Mouse (Mus musculus): ENCODE measurements around the gene Xk. TPM values are rescaled to one million over a fixed set of nuclear protein-coding genes. Genes with fewer than 3 reads are reported as not detected.
"Not testable (repeated sequence)": the region's sequence is repeated elsewhere in the genome, so short reads cannot be mapped to it uniquely, and the experiment has no call there.

Xk gene
- polyA plus RNA-seq, 1 experiment from 2014 or later: 0.56 TPM

GRCm38 (mm10) chrX:9273377-9274002 is 934 bp downstream of the Xk start:
- WGBS (ENCODE audit: missing documents): 66% methylated on average over 10 of the region's 12 CpGs
- Histone ChIP-seq H3K79me2 (ENCODE audit: inconsistent target) (no peaks in the 10 kb centered on the region), H3K4me3 (ENCODE audit: inconsistent target) (peak overlapping the region; percentile 10; the same call in 1 of the 2 replicates), H3K27ac (no peak overlapping the region), H3K36me3 (ENCODE audit: inconsistent target) (no peaks in the 10 kb centered on the region)

GRCm38 (mm10) chrX:9274321-9274720 is 1.8 kb downstream of the Xk start:
- Histone ChIP-seq H3K36me3 (ENCODE audit: inconsistent target) (no peaks in the 10 kb centered on the region), H3K79me2 (ENCODE audit: inconsistent target) (no peaks in the 10 kb centered on the region), H3K4me3 (ENCODE audit: inconsistent target) (no peak overlapping the region), H3K27ac (no peak overlapping the region)
- WGBS (ENCODE audit: missing documents): 66% methylated on average over 8 of the region's 8 CpGs

- WGBS (ENCODE audit: missing documents): no CpG with 5 or more reads among the region's 1 CpGs
- H3K27ac ChIP-seq; H3K4me3 ChIP-seq (ENCODE audit: inconsistent target); H3K36me3 ChIP-seq (ENCODE audit: inconsistent target); H3K79me2 ChIP-seq (ENCODE audit: inconsistent target): not testable (repeated sequence)
Observed at GRCm38 (mm10) chrX:9283464-9283863, 10.9 kb downstream of the Xk start, which contains the start of gene H2al1m. H2al1m (plus strand) TSS chrX:9283764.

GRCm38 (mm10) chrX:9293140-9293829 is 20.7 kb downstream of the Xk start:
- WGBS (ENCODE audit: missing documents): 92% methylated on average over 2 of the region's 4 CpGs
- not testable (repeated sequence) for H3K27ac ChIP-seq; H3K4me3 ChIP-seq (ENCODE audit: inconsistent target); H3K36me3 ChIP-seq (ENCODE audit: inconsistent target); H3K79me2 ChIP-seq (ENCODE audit: inconsistent target)

- 83% methylated on average over 4 of the region's 5 CpGs for WGBS (ENCODE audit: missing documents)
- H3K27ac ChIP-seq: no peak overlapping the region
- no peaks in the 10 kb centered on the region for H3K79me2 ChIP-seq (ENCODE audit: inconsistent target)
- H3K36me3 ChIP-seq (ENCODE audit: inconsistent target): no peaks in the 10 kb centered on the region
- no peak overlapping the region for H3K4me3 ChIP-seq (ENCODE audit: inconsistent target)
Observed at GRCm38 (mm10) chrX:9298413-9298864, 25.9 kb downstream of the Xk start.

- 46% methylated on average over 3 of the region's 5 CpGs for WGBS (ENCODE audit: missing documents)
- Histone ChIP-seq H3K79me2 (ENCODE audit: inconsistent target) (no peaks in the 10 kb centered on the region), H3K4me3 (ENCODE audit: inconsistent target) (no peak overlapping the region), H3K36me3 (ENCODE audit: inconsistent target) (no peaks in the 10 kb centered on the region), H3K27ac (no peak overlapping the region)
Observed at GRCm38 (mm10) chrX:9302791-9303190, 30.2 kb downstream of the Xk start.

- H3K79me2 ChIP-seq (ENCODE audit: inconsistent target): no peaks in the 10 kb centered on the region
- WGBS (ENCODE audit: missing documents): 75% methylated on average over 1 of the region's 1 CpGs
- H3K27ac ChIP-seq: no peak overlapping the region
- H3K4me3 ChIP-seq (ENCODE audit: inconsistent target): no peak overlapping the region
- H3K36me3 ChIP-seq (ENCODE audit: inconsistent target): no peaks in the 10 kb centered on the region
Observed at GRCm38 (mm10) chrX:9303455-9303854, 30.9 kb downstream of the Xk start.

GRCm38 (mm10) chrX:9316457-9316856 is 43.9 kb downstream of the Xk start:
- not testable (repeated sequence) for H3K4me3 ChIP-seq (ENCODE audit: inconsistent target); H3K27ac ChIP-seq; H3K79me2 ChIP-seq (ENCODE audit: inconsistent target); H3K36me3 ChIP-seq (ENCODE audit: inconsistent target)

- H3K79me2 ChIP-seq (ENCODE audit: inconsistent target); H3K4me3 ChIP-seq (ENCODE audit: inconsistent target); H3K27ac ChIP-seq; H3K36me3 ChIP-seq (ENCODE audit: inconsistent target): not testable (repeated sequence)
- WGBS (ENCODE audit: missing documents): 100% methylated on average over 7 of the region's 26 CpGs
Observed at GRCm38 (mm10) chrX:9327954-9328353, 55.4 kb downstream of the Xk start.

GRCm38 (mm10) chrX:9332366-9332962 is 59.9 kb downstream of the Xk start:
- 79% methylated on average over 7 of the region's 12 CpGs for WGBS (ENCODE audit: missing documents)
- H3K27ac ChIP-seq: not testable (repeated sequence)

GRCm38 (mm10) chrX:9333035-9333434 is 60.5 kb downstream of the Xk start:
- H3K27ac ChIP-seq; H3K4me3 ChIP-seq (ENCODE audit: inconsistent target): not testable (repeated sequence)
- no CpG with 5 or more reads among the region's 2 CpGs for WGBS (ENCODE audit: missing documents)

More at GRCm38 (mm10) chrX:9332366-9332962, 59.9 kb downstream of the Xk start:
- H3K4me3 ChIP-seq (ENCODE audit: inconsistent target); H3K36me3 ChIP-seq (ENCODE audit: inconsistent target); H3K79me2 ChIP-seq (ENCODE audit: inconsistent target): not testable (repeated sequence)

GRCm38 (mm10) chrX:9334996-9335395 is 62.4 kb downstream of the Xk start:
- not testable (repeated sequence) for H3K79me2 ChIP-seq (ENCODE audit: inconsistent target); H3K36me3 ChIP-seq (ENCODE audit: inconsistent target); H3K4me3 ChIP-seq (ENCODE audit: inconsistent target); H3K27ac ChIP-seq
- 78% methylated on average over 1 of the region's 1 CpGs for WGBS (ENCODE audit: missing documents)

More at GRCm38 (mm10) chrX:9333035-9333434, 60.5 kb downstream of the Xk start:
- H3K36me3 ChIP-seq (ENCODE audit: inconsistent target); H3K79me2 ChIP-seq (ENCODE audit: inconsistent target): not testable (repeated sequence)

GRCm38 (mm10) chrX:9350327-9350726 is 77.8 kb downstream of the Xk start, which contains the start of gene H2al1k:
H2al1k (plus strand) TSS chrX:9350627.
- H3K36me3 ChIP-seq (ENCODE audit: inconsistent target); H3K79me2 ChIP-seq (ENCODE audit: inconsistent target); H3K4me3 ChIP-seq (ENCODE audit: inconsistent target); H3K27ac ChIP-seq: not testable (repeated sequence)
- whole genome bisulfite sequencing (ENCODE audit: missing documents): no CpG with 5 or more reads among the region's 2 CpGs

Data from macrophage (primary cell).